Mouse (Mus musculus): ENCODE data around the gene Tmem86a. TPM values are rescaled to one million over a fixed set of nuclear protein-coding genes. Genes with fewer than 3 reads are reported as not detected.
"Not testable (repeated sequence)": the region's sequence is repeated elsewhere in the genome, so short reads cannot be mapped to it uniquely, and the experiment has no call there.

The Tmem86a gene
- polyA plus RNA-seq, 1 experiment from 2014 or later, result 43.8 TPM

DNA sequence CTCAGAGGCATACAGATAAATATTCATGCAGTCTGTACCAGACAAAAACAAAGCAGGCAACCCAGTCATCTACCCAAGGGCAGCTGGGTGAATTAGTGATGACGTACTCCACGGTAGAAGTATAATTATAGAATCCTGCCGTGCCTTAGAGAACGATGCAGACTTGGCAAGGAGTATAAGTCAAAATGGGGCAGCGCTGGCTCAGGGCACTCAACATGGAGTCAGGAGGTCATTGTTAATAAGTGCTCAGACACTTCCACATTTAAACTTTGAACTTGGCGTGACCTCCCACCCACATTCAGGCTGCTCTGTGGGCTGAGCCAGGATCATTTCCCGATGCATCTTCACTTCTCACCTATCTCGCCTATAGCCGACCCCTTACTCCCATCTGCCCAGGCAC is 25.0 kb upstream of the Tmem86a start:
- Histone ChIP-seq H3K4me1 (replicated peaks; ENCODE audit: control insufficient read depth, insufficient read depth, low read length) (no peaks in the 10 kb centered on the region), H3K4me3 (ENCODE audit: low read depth, low read length) (no peak overlapping the region), H3K9ac (ENCODE audit: low read depth, low read length) (no peak overlapping the region), H3K36me3 (ENCODE audit: control insufficient read depth, insufficient read depth) (no peaks in the 10 kb centered on the region), H3K4me2 (replicated peaks; ENCODE audit: low read depth) (no peak overlapping the region), H3K27ac (ENCODE audit: low read depth, low read length) (no peak overlapping the region), H3K9me3 (ENCODE audit: control insufficient read depth) (no peaks in the 10 kb centered on the region), H3K27me3 (replicated peaks; ENCODE audit: control insufficient read depth, insufficient read depth, low read length) (no peaks in the 10 kb centered on the region)
- WGBS, result 71% methylated on average over 9 of the region's 9 CpGs
- ATAC-seq, result no peak
- no peak for TF ChIP-seq CTCF (IDR thresholded peaks at IDR 0.05; ENCODE audit: low read depth)

DNA sequence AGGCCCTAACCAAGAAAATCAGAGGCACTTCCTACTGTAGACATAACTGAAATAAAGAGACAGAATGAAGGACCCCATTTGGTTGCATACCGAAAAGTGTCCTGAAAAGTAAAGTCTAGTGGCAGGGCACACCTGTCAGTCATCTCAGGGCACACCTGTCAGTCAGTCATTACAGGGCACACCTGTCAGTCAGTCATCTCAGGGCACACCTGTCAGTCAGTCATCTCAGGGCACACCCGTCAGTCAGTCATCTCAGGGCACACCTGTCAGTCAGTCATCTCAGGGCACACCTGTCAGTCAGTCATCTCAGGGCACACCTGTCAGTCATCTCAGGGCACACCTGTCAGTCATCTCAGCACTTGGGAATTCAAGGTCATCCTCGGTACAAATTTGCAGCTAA is 23.5 kb upstream of the Tmem86a start:
- not testable (repeated sequence) for H3K4me2 ChIP-seq (replicated peaks; ENCODE audit: low read depth); H3K9me3 ChIP-seq (ENCODE audit: control insufficient read depth); H3K4me3 ChIP-seq (ENCODE audit: low read depth, low read length); H3K9ac ChIP-seq (ENCODE audit: low read depth, low read length); H3K4me1 ChIP-seq (replicated peaks; ENCODE audit: control insufficient read depth, insufficient read depth, low read length); H3K27ac ChIP-seq (ENCODE audit: low read depth, low read length); ATAC-seq; H3K27me3 ChIP-seq (replicated peaks; ENCODE audit: control insufficient read depth, insufficient read depth, low read length); H3K36me3 ChIP-seq (ENCODE audit: control insufficient read depth, insufficient read depth)
- whole genome bisulfite sequencing, result 68% methylated on average over 3 of the region's 3 CpGs

DNA sequence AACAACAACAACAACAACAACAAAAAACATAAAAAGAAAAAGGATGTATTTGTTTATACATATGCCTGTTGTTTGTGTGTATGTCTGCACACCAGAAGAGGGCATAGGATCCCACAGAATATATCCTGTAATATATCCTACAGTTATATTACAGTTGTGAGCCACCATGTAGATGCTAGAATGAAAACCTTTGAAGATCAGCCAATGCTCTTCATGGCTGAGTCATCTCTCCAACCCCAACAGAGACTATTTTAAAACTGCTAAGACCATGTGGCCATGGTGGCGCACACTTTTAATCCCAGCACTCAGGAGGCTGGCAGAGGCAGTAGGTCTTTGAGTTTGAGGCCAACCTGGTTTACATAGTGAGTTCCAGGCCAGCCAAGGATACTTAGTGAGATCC is 22.9 kb upstream of the Tmem86a start:
- H3K9me3 ChIP-seq (ENCODE audit: control insufficient read depth), result no peaks in the 10 kb centered on the region
- 89% methylated on average over 1 of the region's 1 CpGs for WGBS
- H3K27me3 ChIP-seq (replicated peaks; ENCODE audit: control insufficient read depth, insufficient read depth, low read length), result no peaks in the 10 kb centered on the region
- H3K4me2 ChIP-seq (replicated peaks; ENCODE audit: low read depth), result no peak overlapping the region
- TF ChIP-seq CTCF (IDR thresholded peaks at IDR 0.05; ENCODE audit: low read depth), result peak; percentile 36
- no peaks in the 10 kb centered on the region for H3K36me3 ChIP-seq (ENCODE audit: control insufficient read depth, insufficient read depth)
- ATAC-seq, result no peak
- no peak overlapping the region for H3K27ac ChIP-seq (ENCODE audit: low read depth, low read length)
- no peaks in the 10 kb centered on the region for H3K4me1 ChIP-seq (replicated peaks; ENCODE audit: control insufficient read depth, insufficient read depth, low read length)
- H3K9ac ChIP-seq (ENCODE audit: low read depth, low read length), result no peak overlapping the region
- H3K4me3 ChIP-seq (ENCODE audit: low read depth, low read length), result no peak overlapping the region

DNA sequence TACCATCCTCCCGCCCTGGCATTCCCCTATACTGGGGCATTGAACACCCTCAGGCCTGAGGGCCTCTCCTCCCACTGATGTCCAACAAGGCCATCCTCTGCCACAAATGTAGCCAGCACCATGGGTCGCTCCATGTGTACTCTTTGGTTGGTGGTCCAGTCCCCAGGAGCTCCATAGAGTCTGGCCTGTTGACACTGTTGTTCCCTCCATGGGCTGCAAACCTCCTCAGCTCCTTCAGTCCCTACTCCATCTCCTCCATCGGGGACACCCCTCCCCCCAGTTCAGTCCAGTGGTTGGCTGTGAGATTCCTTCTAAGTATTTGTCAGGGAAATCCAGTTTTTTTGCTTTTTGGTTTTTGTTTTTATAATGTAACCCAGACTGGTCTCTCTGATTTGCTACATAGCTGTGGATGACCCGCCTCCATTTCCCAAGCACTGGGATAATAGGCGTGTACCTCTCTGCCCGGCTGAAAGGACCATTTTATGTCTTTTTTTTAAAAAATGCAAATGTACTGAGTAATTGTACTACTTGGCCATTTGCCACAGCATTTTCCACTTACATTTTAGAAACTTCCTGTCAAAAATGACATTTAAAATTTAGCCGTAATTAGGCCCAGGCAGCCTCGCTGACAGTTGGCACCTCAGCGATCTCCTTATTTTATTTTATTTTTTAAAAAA is 19.7 kb upstream of the Tmem86a start:
- no peaks in the 10 kb centered on the region for H3K9me3 ChIP-seq (ENCODE audit: control insufficient read depth)
- no peak overlapping the region for H3K4me2 ChIP-seq (replicated peaks; ENCODE audit: low read depth)
- H3K36me3 ChIP-seq (ENCODE audit: control insufficient read depth, insufficient read depth), result no peaks in the 10 kb centered on the region
- H3K27ac ChIP-seq (ENCODE audit: low read depth, low read length), result no peak overlapping the region
- H3K9ac ChIP-seq (ENCODE audit: low read depth, low read length), result no peak overlapping the region
- 77% methylated on average over 9 of the region's 9 CpGs for WGBS
- no peak for ATAC-seq
- no peaks in the 10 kb centered on the region for H3K4me1 ChIP-seq (replicated peaks; ENCODE audit: control insufficient read depth, insufficient read depth, low read length)
- no peaks in the 10 kb centered on the region for H3K27me3 ChIP-seq (replicated peaks; ENCODE audit: control insufficient read depth, insufficient read depth, low read length)
- no peak for TF ChIP-seq CTCF (IDR thresholded peaks at IDR 0.05; ENCODE audit: low read depth)
- H3K4me3 ChIP-seq (ENCODE audit: low read depth, low read length), result no peak overlapping the region

DNA sequence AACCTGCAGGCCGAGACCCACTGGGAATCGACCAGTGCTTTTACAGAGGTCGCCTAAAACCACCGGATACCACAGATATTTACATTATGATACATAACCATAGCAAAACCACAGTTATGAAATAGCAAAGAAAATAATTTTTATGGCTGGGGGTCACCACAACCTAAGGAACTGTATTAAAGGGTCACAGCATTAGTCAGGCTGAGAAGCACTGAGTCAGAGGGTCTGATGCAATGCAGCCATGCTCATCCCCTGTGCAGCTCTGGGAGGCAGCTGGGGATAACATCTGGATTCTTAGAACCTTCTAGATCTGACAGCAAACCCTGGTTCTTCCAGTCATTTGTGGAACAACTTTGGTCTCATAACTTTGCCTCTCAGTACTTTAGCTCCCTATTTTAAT is 19.0 kb upstream of the Tmem86a start:
- 67% methylated on average over 4 of the region's 4 CpGs for WGBS
- Histone ChIP-seq H3K27ac (ENCODE audit: low read depth, low read length) (no peak overlapping the region), H3K9ac (ENCODE audit: low read depth, low read length) (no peak overlapping the region), H3K9me3 (ENCODE audit: control insufficient read depth) (no peaks in the 10 kb centered on the region), H3K4me1 (replicated peaks; ENCODE audit: control insufficient read depth, insufficient read depth, low read length) (no peaks in the 10 kb centered on the region), H3K4me3 (ENCODE audit: low read depth, low read length) (no peak overlapping the region), H3K4me2 (replicated peaks; ENCODE audit: low read depth) (no peak overlapping the region), H3K36me3 (ENCODE audit: control insufficient read depth, insufficient read depth) (no peaks in the 10 kb centered on the region), H3K27me3 (replicated peaks; ENCODE audit: control insufficient read depth, insufficient read depth, low read length) (no peaks in the 10 kb centered on the region)
- TF ChIP-seq CTCF (IDR thresholded peaks at IDR 0.05; ENCODE audit: low read depth), result no peak
- ATAC-seq, result no peak

DNA sequence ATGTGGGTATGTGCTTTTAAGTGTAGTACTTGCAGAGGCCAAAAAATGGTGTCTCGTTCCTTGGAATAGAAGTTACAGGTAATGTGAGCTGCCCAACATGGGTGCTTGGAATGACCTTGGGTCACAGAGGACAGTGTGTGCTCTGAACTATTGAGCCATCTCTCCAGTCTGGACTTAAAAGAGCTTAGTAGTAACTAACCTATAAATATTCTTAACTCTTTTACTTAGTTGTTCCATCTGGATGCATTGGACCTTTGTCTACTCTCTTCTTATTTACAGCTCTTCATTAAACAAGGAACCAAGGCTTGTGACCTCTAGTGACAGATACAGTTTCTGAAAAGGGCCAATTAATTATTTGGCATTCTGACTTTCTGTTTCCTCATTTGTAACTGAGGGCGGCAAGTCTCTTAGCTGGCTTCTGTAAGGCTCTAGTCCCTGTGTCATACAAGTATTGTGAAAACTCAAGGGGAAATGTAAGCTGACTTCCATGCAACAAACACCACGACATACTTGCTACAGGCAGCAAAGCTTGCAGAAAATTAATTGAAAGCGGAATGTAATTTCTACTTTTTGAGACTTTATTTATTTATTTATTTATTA is 15.5 kb upstream of the Tmem86a start:
- H3K4me3 ChIP-seq (ENCODE audit: low read depth, low read length), result no peak overlapping the region
- WGBS, result 89% methylated on average over 4 of the region's 4 CpGs
- TF ChIP-seq CTCF (IDR thresholded peaks at IDR 0.05; ENCODE audit: low read depth), result no peak
- ATAC-seq, result no peak
- no peaks in the 10 kb centered on the region for H3K36me3 ChIP-seq (ENCODE audit: control insufficient read depth, insufficient read depth)
- no peak overlapping the region for H3K4me2 ChIP-seq (replicated peaks; ENCODE audit: low read depth)
- no peak overlapping the region for H3K9ac ChIP-seq (ENCODE audit: low read depth, low read length)
- no peaks in the 10 kb centered on the region for H3K27me3 ChIP-seq (replicated peaks; ENCODE audit: control insufficient read depth, insufficient read depth, low read length)
- no peaks in the 10 kb centered on the region for H3K9me3 ChIP-seq (ENCODE audit: control insufficient read depth)
- H3K27ac ChIP-seq (ENCODE audit: low read depth, low read length), result no peak overlapping the region
- no peaks in the 10 kb centered on the region for H3K4me1 ChIP-seq (replicated peaks; ENCODE audit: control insufficient read depth, insufficient read depth, low read length)

Measured in intestine, postnatal 0 days (tissue).